Mouse (Mus musculus): ENCODE results near the gene Cep290.
"Not testable (repeated sequence)": the region's sequence is repeated elsewhere in the genome, so short reads cannot be mapped to it uniquely, and the experiment has no call there.

Cep290 gene

DNA sequence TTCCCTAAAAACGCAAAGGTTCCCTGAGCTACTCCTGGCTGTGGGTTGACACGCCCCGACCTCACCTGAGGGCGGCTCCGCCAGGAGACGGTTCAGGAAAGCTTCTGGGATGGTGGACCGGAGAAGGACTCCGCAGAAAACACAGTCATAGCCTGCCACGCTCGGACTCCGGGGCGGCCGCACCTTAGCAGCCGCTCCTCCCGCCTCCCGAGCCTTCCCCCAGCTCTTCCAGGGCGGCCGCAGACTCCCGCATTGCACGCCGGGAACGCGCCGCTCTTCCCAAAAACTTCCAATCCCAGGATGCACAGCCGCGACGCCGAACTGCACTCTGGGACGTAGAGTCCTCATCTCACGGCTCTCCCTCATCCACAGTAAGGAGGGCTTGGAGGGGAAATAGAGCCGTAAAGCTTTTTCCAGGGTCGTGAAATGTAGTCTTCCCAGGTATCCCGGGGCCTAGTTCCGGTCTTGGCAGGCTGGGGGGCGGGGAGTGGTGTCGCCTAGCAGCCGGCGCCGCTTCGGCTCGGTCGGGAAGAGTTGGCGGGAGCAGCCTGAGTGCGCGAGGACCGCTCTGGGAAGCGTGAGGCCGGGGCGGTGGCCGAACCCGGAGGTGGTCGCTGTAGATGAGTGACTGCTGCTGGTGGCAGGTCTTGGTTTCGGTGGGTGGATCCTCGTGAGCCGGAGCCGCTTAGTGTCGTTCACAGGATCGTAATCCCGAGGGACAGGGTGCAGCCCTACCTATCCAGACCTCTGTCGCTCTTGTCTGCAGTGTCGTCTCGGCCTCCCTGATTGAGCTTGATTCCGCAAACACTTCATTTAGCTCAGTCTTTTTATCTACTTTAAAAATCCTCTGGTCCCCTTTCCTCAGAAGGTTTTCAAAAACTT lies at the start of gene Cep290, which contains the start of gene Tmtc3:
Gene Cep290 (plus strand): TSS at position 462 of the 882 bp plus-strand sequence.
Gene Tmtc3 (minus strand): TSS at position 254 of the 882 bp plus-strand sequence.
- DNase-seq (ENCODE audit: low spot score): peak; percentile 99

DNA sequence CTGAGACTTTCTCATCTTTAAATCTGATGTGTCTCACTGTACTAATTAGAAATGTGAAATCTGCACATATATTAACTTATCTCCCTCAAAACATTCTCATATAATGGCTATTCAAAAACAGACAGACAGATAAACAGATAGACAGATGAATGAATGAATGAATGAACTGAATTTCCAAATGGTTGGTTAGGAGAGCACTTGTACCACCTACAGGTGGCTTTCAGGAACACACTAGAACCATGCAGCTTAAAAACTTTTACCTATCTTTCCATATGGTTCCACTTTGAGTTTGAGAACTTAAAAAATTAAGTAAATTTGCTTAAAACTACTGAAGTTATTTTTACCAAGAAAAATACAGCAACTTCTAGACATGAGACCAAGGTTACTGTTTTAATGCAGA lies 38.0 kb upstream of the Cep290 start:
- no peak for DNase-seq (ENCODE audit: low spot score)

DNA sequence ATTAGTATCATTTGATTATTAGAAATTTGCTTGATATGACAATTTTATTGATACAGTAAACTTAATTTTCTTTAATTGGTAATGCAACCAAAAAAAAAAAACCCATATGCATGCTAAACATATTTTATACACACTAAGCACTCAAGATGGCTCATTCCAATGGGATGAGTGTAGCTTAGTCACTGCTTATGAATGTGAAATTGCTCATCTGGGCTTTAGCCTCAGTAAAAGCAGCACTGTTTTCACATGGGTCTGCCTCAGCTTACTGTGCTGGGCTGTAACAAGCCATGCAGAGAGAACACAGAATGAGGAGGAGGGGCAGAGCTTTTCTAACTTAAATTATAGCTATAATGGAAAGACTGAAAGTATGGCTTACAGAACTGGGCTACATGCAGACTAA lies 26.8 kb upstream of the Cep290 start:
- DNase-seq (ENCODE audit: low spot score): no peak

DNA sequence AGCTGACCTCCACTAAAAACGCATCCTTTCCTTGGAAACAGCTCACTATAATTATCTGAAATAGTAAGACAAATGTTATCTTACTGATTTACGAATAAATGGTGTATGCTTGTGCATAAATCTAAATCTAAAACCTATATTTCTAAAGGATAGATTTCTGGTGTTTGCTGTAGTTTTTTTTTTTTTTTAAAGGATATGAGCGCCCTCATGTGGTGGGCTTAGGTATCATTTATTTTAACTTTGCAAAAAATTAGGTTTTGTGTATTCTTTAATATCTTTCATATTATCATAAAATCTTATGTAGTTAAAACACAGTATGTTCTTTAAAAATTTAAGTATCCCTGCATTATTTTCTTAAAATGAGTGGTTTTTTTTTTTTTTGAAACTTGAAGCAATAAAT lies 12.3 kb upstream of the Cep290 start:
- no peak for DNase-seq (ENCODE audit: low spot score)

DNA sequence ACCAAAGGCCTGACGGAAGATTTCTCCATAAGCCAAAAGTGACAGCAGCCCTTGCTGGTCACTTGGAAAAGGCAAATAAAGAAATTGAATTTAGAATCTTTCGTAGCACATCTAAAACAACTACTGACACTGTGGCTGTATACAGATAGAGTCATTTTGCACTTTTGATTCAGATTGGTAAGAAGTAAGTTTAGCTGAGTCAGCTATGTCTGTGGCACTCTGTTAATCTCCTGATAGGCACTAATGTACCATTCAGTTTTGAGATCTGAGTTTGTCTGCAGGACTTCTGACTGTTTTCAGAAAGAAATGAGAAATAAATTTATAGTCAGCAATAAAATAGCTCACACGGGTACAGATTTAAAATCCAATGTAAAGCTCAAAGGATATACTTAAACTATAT lies 7.8 kb upstream of the Cep290 start:
- DNase-seq (ENCODE audit: low spot score): no peak

DNA sequence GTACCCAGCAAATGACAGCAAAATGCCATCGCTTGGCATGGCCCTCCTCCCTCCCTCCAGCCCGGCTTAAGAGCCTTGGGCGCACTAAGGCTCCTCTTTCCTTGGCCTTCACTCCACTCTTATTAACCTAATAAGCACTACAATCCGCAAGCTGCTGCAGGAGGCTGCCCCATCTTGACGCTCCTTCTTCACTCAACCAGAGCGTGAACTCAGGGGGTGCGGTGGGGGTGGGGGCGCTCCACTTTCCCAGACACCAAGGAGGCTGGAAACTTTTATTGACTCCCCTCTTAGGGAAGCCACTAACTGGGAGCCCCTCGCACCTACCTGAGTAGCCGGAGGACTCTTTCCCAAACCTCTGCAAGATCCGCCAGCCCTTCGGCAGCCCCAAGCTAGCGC lies 659 bp upstream of the Cep290 start:
- peak; percentile 41 for DNase-seq (ENCODE audit: low spot score)

DNA sequence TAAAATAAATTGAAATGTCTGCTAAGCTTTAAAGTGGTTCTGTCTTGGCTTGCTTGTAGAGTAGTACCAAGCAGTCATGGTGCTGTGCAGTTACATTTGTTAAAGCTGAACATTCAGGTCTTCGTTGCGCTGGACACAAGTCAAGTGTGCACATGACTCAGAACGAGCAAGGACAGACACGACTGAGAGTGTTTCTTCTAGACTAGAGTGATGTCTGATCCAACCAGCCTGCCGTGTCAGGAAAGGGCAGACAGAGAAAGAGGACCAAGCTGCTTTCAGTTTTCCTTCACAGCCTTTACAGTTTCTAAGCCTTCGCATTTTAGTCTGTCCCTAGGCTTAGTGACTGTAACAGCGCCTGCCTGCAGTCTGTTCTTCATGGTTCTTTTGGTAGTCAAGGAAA lies 4.6 kb downstream of the Cep290 start:
- DNase-seq (ENCODE audit: low spot score): no peak

DNA sequence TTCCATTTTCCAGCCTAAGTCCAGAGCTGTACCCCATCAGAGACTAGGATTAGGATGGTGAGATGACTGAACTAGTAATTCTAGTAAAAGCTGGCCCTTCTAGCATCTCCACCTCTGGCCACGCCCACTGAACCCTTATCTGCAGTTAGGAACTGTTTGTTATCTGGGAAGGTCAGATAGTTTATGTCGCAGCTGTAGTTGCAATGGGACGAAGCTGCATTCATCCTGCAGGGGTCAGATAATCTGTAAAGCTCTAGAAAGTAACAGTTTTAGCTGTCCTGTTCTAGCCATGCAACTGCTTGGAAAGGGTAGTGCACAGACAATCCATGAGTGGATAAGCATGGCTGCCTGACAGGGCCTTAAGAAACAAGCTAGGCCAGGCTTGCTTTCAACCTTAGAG lies 11.0 kb downstream of the Cep290 start:
- no peak for DNase-seq (ENCODE audit: low spot score)

DNA sequence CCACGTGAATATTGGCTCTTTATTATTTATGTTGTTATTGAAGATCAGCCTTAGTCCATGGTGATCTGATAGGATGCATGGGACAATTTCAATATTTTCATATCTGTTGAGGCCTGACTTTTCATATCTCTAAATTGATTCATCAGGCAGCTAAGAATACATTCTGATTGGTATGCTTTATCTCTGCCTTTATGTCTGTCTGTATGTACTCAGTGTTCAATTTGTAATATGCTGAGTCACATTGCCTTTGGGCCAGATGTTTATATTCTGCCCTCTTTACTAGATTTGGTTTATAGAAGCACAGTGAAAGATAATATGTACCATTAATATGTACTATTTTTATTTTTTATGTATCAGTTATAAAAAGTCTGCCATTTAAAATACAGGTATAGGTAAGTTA lies 20.8 kb downstream of the Cep290 start:
- no peak for DNase-seq (ENCODE audit: low spot score)

DNA sequence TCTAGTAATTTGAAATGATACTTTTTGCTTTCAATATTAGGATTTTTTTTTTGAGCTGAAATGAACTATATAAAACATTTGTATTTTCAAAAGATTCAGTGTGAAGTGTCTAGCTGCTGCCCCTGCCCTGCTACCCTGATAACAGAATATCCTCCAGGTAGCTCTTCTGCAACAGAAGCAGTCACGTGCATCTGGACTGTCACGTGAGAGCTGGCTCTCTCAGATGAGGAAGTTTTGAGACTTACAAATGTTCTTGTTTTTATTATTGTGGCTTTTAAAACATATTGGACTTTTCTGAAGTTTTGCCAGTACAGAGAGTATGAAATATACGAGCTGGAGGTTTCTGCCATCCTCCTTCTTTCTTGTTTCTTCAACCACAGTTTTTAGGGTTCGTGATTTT lies 34.3 kb downstream of the Cep290 start:
- no peak for DNase-seq (ENCODE audit: low spot score)

DNA sequence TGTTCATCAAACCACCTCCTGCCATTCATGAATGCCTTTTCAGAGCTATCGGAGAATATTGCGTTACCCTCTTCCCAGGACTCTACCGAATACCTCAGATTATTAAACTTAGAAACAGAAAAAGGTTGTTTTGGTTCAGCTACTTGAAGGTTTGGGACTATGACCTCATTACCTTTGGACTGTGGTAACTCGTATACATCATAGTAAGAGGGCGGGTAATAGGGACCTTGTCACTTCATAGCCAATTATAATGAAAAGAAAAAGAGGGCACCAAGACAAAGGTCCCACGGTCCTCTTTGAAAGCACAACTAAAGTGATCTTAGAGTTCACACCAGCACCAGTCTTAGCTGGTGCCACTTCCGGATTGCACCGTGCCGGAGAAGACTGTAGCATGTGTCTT lies 35.0 kb downstream of the Cep290 start:
- no peak for DNase-seq (ENCODE audit: low spot score)

DNA sequence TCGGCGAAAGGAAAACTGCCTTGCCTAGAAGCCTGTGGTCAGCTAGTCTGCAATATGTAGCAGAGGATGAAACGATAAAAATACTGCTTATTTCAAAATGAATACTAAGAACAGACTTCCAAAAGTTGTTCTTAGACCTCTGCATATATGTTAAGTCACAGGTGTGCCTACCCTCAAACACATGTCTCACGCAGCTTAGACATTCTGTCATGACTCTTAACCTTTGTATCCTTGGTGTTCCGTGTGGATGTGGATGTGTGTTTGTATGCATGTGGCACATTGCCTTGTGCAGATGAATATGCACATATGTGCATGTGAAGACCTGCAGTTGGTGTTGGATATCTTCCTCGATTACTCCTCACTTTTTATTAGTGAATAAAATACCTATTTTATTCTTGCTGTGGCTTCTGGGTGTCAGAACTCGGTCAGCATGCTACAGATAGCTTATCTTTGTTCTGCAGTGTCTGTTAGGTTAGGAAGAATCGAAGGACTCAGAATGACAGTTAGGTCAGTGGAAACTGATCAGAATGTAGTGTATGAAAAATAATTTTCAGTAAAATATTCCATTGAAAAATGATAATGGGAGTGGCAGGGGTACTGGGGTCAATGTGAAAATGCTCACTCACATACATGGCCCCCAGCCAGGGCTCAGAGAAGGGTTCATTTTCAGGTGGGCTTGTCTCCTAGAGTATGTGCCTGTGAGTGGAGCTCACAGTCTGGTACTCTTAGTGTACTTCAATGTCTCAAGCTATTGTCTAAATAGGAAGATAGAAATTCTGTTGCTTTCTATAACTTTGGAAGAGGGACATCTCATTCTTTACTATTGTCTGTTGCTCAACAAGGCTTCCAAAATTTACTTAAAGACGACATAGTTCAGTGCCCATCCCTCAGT lies 37.4 kb downstream of the Cep290 start:
- no peak for DNase-seq (ENCODE audit: low spot score)

DNA sequence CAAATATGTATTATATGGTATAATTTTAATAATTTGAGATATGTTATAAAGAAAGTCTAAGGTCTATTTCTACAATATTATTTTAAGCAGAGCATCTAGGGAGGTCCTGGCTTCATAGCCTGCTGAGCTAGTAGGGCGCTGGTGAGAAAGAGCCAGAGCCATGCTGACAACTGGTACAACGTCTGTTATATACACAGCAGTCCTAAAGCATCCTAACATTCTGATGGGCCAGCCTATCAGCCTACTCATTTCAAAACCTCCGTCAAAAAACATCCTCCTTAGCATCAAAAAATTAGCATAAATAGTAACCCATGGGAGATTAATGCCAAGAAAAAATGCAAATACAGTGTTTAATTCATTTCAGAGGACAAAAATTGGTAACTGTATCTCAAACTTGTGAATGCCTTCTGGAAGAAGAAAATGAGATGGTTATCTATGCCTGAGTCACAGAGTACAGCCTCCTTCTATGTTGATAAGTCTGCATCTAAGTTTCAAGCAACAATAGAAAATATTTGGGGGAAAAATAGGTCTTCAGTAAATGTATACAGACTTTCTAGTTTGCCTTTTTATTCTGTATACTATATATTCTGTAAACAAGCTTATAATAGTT lies 69.3 kb downstream of the Cep290 start:
- DNase-seq (ENCODE audit: low spot score): no peak

DNA sequence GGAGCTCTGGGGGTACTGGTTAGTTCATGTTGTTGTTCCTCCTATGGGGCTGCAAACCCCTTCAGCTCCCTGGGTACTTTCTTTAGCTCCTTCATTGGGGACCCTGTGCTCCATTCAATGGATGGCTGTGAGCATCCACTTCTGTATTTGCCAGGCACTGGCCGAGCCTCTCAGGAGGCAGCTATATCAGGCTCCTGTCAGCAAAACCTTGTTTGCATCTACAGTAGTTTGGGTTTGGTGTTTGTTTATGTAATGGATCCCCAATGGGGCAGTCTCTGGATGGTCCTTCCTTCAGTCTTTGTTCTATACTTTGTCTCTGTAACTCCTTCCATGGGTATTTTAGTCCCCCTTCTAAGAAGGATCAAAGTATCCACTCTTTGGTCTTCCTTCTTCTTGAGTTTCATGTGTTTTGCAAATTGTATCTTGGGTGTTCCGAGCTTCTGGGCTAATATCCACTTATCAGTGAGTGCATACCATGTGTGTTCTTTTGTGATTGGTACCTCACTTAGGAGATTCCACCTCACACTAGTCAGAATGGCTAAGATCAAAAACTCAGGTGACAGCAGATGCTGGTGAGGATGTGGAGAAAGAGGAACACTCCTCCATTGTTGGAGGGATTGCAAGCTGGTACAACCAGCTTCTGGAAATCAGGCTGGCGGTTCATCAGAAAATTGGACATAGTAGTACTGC lies 73.0 kb downstream of the Cep290 start:
- DNase-seq (ENCODE audit: low spot score): not testable (repeated sequence)

DNA sequence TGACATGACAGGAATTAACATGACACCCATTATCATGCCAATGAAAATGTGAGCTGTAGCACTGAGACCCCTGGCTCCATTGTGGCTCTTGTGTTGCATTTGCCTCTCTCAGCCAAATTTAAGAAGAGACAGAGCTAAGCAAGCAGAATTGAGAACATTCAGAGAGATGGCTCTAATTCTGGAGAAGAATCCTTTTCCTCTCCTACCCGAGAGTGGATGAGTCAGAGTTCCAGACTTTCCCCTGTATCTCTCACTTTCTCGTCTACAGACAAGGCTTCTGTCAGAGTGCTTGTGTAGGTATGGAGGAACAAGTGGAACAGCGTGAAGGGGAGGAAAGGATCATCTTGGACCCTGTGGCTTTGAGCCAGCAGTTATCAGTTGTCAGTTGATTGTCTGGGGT lies 76.8 kb downstream of the Cep290 start:
- DNase-seq (ENCODE audit: low spot score): no peak

DNA sequence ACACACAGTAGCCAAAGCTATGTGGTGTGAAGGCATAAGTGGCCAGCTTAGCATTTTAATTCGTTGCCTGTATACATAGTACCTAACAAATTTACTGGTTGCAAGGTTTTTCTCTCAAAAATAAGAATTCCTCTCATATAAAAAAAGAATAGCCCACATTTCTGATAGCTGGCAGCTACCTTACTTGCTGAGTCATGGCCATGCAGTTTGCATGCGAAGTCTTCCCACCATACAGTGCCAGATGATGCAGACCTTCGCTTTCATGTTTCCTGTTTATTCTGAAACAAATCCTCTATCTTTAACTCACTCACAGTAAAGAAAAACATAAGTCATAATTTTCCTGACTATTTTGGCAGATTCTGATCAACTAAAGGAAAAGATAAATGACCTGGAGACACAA lies 84.3 kb downstream of the Cep290 start:
- DNase-seq (ENCODE audit: low spot score): no peak

DNA sequence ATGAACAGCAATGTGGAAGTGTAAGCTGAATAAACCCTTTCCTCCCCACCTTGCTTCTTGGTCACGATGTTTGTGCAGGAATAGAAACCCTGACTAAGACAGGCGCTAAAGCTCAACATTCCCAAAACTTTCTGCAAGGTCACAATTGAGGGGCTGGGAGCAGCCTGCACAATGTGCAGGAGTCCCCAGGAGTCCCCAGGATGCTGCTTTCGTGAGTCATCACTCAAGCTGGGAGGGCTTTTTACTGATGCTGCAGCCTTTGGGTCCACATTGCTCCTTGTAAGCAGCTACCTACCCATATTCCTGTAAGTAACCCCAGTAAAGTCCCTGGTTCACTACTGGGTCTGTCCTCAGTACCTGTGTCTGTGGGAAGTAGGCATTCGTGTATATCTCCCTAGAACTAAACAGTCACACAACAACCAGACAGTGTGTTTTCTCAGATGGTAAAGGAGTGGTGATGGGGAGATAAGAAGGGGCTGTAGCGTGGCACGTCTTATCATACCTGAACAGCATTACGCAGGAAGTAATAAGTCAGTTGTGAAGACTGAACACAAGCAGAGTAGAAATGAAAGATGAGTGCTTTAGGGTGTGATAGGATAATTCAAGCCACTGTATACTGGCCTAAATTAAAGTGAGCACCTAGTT lies 87.3 kb downstream of the Cep290 start:
- DNase-seq (ENCODE audit: low spot score): no peak

DNA sequence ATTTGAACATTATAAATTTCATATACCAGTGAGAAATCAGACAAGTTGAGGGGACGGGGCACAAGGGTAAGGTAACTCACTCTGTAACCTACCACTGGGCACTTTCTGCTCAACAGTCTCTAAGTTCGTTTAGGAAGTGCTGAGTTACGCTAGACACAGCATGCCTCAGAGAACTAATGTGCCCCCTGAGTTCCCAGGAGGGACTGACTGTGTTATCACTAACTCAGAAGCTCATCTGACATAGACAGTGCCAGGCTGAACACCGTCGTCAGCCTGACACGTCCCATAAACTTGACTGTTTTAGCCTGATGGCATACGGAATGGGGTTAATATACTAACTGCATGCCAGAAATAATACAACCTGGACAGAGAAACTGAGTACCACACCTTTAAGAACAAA lies 87.9 kb downstream of the Cep290 start:
- no peak for DNase-seq (ENCODE audit: low spot score)

DNA sequence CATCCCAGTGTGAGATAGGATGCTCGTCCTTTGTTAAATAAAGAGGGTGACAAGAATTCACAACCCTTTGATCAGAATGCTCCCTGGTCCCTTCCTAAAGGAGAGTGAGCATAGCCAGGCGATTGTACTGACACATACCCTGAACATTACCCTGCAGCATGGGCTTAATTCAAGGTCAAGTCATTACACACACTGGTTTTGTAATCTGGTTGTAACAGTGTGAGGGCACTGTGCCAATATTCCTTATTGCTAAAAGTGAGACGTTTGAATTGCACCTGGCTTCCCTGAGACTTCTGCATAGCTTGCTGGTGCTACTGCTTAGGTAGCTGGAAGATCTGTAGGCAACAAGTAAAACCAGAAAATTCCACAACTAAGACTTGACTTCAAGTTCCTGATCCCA lies 96.8 kb downstream of the Cep290 start:
- no peak for DNase-seq (ENCODE audit: low spot score)

DNA sequence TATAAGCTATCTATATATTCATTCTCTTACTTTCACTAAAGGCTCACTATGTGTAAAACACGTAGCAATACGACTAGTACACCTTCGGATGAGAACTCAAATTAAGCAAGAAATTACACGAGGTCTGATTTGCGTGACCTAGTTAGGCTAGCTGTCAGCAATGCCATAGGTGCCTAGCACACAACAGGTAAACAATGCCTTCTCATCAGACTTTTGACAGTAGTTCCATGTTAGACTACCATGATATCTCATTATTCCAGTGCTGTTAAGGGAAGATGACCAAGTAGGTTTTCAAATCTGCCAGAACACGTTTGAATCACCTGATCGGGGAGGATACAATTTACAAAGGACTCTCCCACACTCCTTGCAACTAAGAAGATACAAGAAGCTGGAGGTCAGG lies 101.2 kb downstream of the Cep290 start:
- DNase-seq (ENCODE audit: low spot score): no peak

DNA sequence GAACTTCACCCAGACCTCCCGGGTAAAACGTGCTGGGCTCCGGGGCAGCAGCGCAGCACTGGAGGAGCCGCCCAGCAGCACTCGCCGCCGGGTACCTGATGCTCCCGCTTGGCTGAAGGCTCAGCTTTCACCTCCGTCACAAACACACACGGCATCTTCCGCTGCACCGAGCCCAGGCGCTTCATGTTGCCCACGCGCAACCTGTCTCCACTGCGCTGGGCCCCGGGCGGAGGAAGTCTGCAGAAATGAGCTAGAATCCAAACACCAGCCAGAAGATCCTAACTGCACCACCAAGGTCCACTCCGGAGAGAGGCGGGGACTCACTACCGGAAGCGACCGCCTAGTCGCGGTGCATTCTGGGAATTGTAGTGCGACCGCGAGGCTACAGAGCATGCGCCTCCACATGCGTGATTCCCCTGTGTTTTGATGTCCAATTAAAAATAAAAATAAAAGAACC lies 101.6 kb downstream of the Cep290 start:
- DNase-seq (ENCODE audit: low spot score): peak; percentile 96
